Mouse (Mus musculus): Measurements from ENCODE around the gene Gm39566.
"Not testable (repeated sequence)": the region's sequence is repeated elsewhere in the genome, so short reads cannot be mapped to it uniquely, and the experiment has no call there.

GRCm38 (mm10) chr11:69863729-69864128, 48.6 kb upstream of the Gm39566 start:
- TF ChIP-seq CTCF, EP300 (IDR thresholded peaks at IDR 0.05; ENCODE audit: low read depth): not testable (repeated sequence)
